Mouse (Mus musculus): ENCODE results near the gene Epb41l1.

DNA sequence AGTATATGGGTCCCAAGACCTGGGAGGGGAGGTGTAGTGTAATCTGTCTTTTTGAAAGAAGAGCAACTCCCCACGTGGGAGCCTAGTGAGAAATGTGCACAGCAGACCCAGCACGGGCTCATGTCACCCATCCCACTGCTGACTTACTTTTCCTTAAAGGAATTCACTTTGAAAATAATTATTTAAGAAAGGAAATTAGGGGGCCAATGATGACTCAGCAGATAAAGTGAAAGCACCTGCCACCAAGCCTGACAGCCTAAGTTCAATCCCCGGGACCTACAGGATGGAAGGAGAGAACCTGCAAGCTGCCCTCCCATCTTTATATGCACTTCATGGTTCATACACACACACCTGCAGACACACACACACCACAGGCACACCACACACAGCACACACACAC lies 123.1 kb downstream of the Epb41l1 start:
- TF ChIP-seq CTCF (IDR thresholded peaks at IDR 0.05; ENCODE audit: extremely low read depth, insufficient read length, insufficient replicate concordance, low read depth, low read length) (no peak), POLR2A (IDR thresholded peaks at IDR 0.05; ENCODE audit: low read depth, low read length) (no peak)

Measured in small intestine, adult 2 months (tissue).